Mouse (Mus musculus) erythroblast, adult 5-6 weeks (primary cell): ENCODE data around the gene Acad10. TPM values are rescaled to one million over a fixed set of nuclear protein-coding genes. Genes with fewer than 3 reads are reported as not detected.
A peak's percentile ranks its signal among the peaks of the same experiment; 100 is the strongest.
"Not testable (repeated sequence)": the region's sequence is repeated elsewhere in the genome, so short reads cannot be mapped to it uniquely, and the experiment has no call there.

Experiments
- ATAC-seq: replicated peaks from 2 replicates; pipeline ENCODE4 v1.8.0; 2016; ENCODE audit warnings: moderate number of reproducible peaks, mild to moderate bottlenecking, moderate TSS enrichment, inconsistent platforms; ENCODE audit not compliant: poor library complexity, low FRiP score, severe bottlenecking
- total RNA-seq, 2 experiments: library from RNA; stranded (forward) in 1 of 2; stranded (reverse) in 1 of 2; fragments of 150-400 nt in 1 of 2; fragments of 200-764, 138-1000 nt in 1 of 2; gene quantifications; 2 replicates each; pipeline versions ENCODE4 v1.2.3 to v1.2.4; 2015 to 2017; ENCODE audit warnings: low replicate concordance in 2 of 2

Gene Acad10
- total RNA-seq, 2 experiments from 2014 or later = 0.26 to 3.7 TPM

GRCm38 (mm10) chr5:121661494-121661893, 1.2 kb upstream of the Acad10 start:
- ATAC-seq = no peak

GRCm38 (mm10) chr5:121660897-121661254, 562 bp upstream of the Acad10 start:
- 0 out of 2 replicates have a peak, but pooled peaks have one; percentile 37 for ATAC-seq

- not testable (repeated sequence) for ATAC-seq
Measured at GRCm38 (mm10) chr5:121657656-121658055, 2.7 kb downstream of the Acad10 start.

- ATAC-seq = not testable (repeated sequence)
Measured at GRCm38 (mm10) chr5:121656866-121657265, 3.4 kb downstream of the Acad10 start.

GRCm38 (mm10) chr5:121654526-121654925, 5.8 kb downstream of the Acad10 start:
- no peak for ATAC-seq

GRCm38 (mm10) chr5:121649134-121649533, 11.2 kb downstream of the Acad10 start:
- 0 out of 2 replicates have a peak, but pooled peaks have one; percentile 24 for ATAC-seq

- ATAC-seq = no peak
Measured at GRCm38 (mm10) chr5:121639601-121640000, 20.7 kb downstream of the Acad10 start.

GRCm38 (mm10) chr5:121637296-121637695, 23.0 kb downstream of the Acad10 start:
- ATAC-seq = no peak

- no peak for ATAC-seq
Measured at GRCm38 (mm10) chr5:121634668-121635067, 25.6 kb downstream of the Acad10 start.

- no peak for ATAC-seq
Measured at GRCm38 (mm10) chr5:121632804-121633203, 27.5 kb downstream of the Acad10 start.

GRCm38 (mm10) chr5:121631106-121631647, 29.1 kb downstream of the Acad10 start:
- not testable (repeated sequence) for ATAC-seq

GRCm38 (mm10) chr5:121627871-121628270, 32.4 kb downstream of the Acad10 start:
- ATAC-seq = peak; percentile 80

- no peak for ATAC-seq
Measured at GRCm38 (mm10) chr5:121623241-121623640, 37.1 kb downstream of the Acad10 start.

- no peak for ATAC-seq
Measured at GRCm38 (mm10) chr5:121621102-121621501, 39.2 kb downstream of the Acad10 start.

- ATAC-seq = peak; percentile 79
Measured at GRCm38 (mm10) chr5:121618592-121619513, 41.5 kb downstream of the Acad10 start, which contains the start of gene Acad12. Acad12 (minus strand) TSS chr5:121618938.

GRCm38 (mm10) chr5:121614921-121615320, 45.4 kb downstream of the Acad10 start:
- not testable (repeated sequence) for ATAC-seq

- ATAC-seq = no peak
Measured at GRCm38 (mm10) chr5:121612036-121612435, 48.3 kb downstream of the Acad10 start.

GRCm38 (mm10) chr5:121609556-121610135, 50.7 kb downstream of the Acad10 start:
- ATAC-seq = not testable (repeated sequence)

- ATAC-seq = peak; percentile 79
Measured at GRCm38 (mm10) chr5:121606151-121606550, 54.2 kb downstream of the Acad10 start.

GRCm38 (mm10) chr5:121603815-121604214, 56.5 kb downstream of the Acad10 start:
- ATAC-seq = not testable (repeated sequence)
